Mouse (Mus musculus) heart, postnatal 0 days (tissue): ENCODE measurements around the gene Zfp764.

Experiments used
- CTCF ChIP-seq: IDR thresholded peaks from 2 replicates; pipeline ENCODE4 v1.5.1; 2016; ENCODE audit warnings: antibody characterized with exemption, control low read depth, low read depth
- EP300 ChIP-seq: IDR thresholded peaks from 2 replicates; pipeline ENCODE4 v1.6.1; 2016; ENCODE audit warnings: antibody characterized with exemption, low read depth

DNA sequence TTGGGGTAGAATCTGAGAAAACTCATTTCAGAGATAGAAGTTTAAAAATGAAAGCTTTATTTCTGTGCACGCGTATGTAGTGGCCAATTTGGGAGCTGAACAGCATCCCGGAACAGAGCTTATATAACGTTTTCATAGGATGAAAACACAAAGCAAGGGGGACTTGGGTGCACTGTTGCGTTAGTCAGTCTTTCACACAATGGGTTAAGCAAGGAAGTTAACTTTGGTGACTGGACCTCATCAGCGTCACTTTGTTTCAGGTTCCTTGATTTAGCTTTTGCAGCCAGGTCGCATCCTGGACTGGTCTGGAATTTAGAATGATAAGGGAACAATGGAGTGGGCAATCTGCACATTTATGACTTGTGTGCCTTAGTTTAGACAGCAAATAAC lies 12.7 kb downstream of the Zfp764 start:
- no peak for TF ChIP-seq EP300
- TF ChIP-seq CTCF, result no peak
